Mouse (Mus musculus) ES-Bruce4 (cell line): ENCODE measurements around the gene Gfer.

ENCODE experiments used
- CTCF ChIP-seq: IDR thresholded peaks from one replicate; pipeline ENCODE4 v1.8.1; 2011; ENCODE audit warnings: low read depth, low read length
- POLR2A ChIP-seq: IDR thresholded peaks from one replicate; pipeline ENCODE4 v1.8.1; 2011; ENCODE audit warnings: low read length; ENCODE audit not compliant: insufficient read depth

- TF ChIP-seq CTCF, result no peak
- TF ChIP-seq POLR2A, result no peak
Observed at GRCm38 (mm10) chr17:24647493-24647892, 48.5 kb downstream of the Gfer start.
